Mouse (Mus musculus) regulatory T cell (primary cell): ENCODE results near the gene Tmbim7.

Experiments used
- in situ Hi-C: fragments of 300-600 bp; cut with MboI, MseI; formaldehyde crosslinking; loops from one replicate; pipeline ENCODE4 v1.15.1; 2025; ENCODE audit warnings: high pct_unique_total_duplicates

Gene Tmbim7

DNA sequence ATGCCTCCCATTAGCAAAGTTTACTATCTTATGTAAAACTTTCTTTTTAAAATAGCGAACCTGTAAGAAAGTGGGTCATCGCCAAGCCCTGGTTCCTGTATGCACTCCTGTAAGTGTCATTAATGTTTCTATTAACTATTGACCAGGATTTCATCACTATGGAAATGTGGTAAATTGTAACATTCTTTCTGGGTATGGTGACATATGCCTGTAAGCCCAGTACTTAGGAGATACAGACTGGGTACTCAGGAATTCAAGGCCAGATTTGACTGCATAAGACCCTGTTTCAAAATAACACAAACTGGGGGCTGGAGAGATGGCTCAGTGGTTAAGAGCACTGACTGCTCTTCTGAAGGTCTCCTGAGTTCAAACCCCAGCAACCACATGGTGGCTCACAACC is 14.2 kb downstream of the Tmbim7 start:
- in situ Hi-C loops: no loop called here

DNA sequence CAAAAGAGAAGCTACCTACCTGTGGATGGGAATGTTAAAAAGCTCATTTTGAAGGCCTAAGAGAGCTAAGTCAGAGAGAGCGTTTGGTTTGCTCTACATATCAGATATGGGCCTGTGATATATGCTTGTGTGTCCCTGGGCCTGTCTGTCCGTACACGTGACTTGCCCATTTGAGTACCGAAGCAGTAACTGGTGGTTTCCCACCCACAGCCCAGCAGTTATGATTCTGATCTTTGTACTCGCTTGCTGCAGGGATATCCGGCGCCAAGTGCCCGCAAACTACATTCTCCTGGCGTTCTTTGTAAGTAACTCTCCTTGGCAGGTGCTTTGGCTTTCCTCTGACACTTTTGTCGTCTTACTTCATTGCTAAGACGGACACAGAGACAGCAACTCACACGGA is 15.6 kb downstream of the Tmbim7 start:
- in situ Hi-C loops: no loop called here

DNA sequence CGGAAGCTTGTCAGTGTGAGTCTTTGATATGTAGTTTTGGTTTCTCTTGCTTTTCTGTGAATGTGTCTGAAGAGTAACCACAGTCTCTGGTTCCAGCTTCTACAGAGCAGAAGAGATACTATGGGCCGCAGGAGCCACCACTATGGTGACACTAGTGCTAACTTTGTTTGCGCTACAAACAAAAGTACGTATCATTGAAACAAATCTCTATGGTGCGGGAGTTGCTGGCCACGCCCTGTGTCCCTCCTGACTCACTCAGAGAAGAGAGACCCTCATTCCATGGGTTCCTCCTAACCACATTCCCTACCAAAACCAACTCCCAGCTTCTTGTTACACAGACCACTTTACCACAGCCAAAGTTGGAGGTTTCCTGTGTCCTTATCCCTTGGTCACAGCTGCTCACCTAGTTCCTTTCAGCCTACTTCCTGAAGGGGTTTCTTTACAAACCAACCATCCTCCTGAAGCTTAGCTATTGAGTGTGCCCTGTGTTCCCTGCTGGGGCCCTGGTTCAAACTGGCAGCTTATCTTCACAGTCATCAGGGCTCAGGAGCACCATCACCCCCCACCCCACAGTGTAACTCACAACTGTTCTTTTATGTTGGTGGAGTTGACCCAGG is 19.1 kb downstream of the Tmbim7 start:
- in situ Hi-C loops: no loop called here

DNA sequence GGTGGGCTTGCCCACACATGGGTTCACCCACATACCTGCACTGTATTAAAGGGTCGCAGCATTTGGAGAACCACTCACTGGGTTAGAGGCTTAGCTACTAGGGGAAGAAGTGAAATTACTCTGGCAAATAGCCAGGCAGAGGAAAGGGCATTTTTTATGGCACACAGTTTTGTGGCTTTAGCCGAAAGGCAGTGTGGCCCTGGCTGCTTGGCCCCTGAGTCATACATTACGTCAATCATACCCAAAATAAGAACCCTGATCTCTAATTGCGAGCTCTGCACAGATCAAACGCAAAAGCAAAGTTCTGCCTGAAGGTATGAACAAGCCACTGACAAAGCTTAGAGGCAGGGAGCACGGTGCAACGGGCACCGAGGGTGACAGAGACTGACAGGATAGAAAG is 37.3 kb downstream of the Tmbim7 start:
- in situ Hi-C loops: no loop called here

DNA sequence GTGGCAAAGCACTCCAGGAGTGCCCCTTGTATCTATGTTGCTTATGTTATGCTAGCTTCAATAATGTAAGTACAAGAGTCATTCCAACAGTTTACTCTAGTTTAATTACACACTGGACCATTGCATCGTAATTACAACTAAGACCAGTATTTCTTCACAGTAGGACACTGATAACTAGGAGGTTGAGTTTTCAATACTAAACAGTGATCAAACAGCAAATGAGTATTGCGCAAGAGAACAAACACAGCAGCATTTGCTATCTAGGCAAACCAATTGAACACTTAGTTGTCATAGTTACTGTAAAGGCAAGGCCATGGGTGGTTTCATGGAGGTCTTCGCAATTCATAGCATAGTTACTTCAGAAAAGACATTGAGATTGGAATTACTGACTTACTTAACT is 40.3 kb downstream of the Tmbim7 start:
- in situ Hi-C loops: no loop called here

DNA sequence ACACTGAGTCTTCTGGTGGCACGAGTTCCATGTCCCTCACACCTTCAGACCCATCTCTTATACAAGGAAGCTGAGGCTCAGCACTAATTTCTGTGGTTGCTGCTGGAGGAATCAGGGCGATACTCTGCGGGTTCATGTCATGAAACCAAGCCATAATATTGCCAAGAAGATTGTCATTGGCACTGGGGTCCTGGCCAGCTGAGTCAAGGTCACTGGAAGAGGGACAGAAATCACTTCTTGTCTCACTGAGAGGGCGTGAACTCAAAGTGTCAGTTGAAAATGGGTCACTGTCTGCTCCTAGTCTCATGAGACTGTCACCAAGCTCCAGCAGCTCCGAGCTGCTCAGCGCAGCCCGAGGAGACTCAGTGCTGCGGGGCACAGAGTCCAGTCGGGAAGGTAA is 42.0 kb downstream of the Tmbim7 start:
- in situ Hi-C loops: no loop called here

DNA sequence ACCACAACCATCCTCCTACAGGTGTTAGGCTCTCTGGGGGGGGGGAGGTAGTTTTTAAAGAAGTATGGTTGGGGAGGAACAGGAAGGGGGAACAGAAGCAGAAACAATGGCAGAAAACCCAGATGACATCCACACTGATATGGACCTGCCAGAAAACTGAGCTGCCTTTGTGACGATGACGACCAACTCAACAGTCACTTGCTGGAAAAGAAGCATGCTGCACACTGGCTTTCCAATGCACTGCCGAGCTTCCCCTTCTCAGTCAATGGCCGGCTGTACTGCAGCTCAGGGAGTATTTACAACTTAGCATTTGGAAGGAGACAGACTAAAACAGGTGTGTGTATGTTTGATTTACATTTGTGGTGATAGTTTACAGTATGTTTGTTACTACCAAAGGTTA is 44.2 kb downstream of the Tmbim7 start:
- in situ Hi-C loops: no loop called here

DNA sequence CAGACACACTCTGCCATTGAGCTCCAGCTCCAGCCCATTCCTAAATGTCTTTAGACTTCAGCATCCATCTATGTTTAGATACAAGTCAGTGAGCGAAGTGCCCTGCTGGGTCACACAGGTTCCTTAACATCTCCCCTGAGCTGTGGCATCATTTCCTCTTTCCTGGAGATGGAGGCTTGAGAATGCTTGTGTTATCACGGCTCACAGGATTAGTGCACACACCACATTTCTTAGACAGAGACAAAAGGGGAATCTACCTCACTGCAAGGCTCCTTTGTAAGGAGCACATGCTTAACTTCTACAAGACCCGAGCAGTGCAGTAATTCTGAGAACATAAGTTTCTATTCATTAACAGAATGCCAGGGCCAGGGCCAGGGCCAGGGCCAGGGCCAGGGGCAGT is 45.0 kb downstream of the Tmbim7 start:
- in situ Hi-C loops: no loop called here

DNA sequence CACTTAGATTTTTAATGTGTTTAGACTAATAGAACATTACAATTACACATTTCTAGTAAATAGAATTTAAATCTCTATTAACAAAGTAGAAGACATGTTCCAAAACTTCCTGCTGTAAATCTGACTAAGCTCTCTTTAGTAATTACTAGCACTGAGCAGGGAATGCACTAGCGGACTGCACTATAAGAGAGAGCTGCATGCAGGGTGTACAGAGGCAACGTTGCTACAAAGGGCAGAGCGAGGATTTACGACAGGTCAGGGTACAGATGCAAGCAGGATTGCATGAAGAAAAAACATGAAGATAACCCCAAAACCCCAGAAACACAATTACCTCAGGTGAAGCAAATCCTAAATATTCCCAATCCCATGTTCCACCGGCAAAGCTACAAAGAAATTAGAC is 49.0 kb downstream of the Tmbim7 start:
- in situ Hi-C loops: no loop called here

DNA sequence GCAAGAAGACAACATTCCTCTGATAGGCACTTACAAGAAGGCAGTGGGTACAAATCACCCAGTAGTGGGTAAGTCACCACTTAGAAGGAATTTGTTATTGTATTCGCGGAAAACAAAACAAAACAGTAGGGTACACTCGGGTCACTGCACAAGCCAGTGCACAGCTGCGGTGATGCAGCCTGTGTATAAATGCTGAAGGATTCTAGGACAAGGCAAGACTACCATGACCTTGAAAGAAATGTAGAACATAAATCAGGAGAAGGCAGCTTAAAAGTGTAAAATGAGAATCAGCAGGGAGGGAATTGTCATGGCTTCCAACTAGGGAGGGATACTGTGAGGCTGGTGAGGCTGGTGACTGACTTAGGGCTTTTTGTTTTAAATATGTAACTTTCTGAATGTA is 51.2 kb downstream of the Tmbim7 start:
- in situ Hi-C loops: no loop called here

DNA sequence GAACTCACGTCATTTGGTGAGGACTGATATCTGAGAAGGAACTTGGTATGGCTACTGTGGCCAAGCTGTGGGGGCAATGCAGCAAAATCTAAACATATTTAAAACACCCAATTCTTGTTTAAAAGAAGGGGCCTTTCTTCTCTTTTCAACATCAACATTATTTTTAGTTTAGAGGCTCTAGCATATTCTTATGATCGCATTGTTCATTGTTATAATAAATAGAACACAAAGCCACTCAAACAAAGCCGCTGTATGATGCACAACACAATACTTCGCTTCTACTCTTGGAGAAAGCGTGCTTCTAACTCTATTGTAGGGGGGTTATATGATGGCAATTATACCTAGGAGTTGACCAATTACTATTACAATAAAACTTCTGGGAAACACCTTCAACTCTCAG is 64.8 kb downstream of the Tmbim7 start:
- in situ Hi-C loops: no loop called here

DNA sequence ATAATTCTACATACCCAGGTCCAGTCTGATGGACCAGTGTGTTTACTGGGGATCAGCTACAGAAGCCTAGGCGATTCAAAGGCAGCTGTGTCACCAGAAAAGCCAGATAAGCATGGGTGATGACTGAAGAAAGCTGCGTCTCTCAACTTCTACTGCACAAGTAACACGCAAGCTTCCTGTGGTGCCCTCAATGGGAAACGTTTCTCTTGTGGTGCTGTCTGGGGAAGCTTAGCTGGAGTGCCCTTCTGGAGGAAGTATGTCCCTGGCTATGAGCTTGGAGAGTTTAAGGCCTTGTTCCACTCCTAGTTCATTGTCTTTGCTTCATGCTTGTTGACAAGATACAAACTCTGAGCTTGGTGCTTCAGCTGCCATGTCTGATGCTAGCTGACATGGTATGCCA is 68.4 kb downstream of the Tmbim7 start:
- in situ Hi-C loops: no loop called here

DNA sequence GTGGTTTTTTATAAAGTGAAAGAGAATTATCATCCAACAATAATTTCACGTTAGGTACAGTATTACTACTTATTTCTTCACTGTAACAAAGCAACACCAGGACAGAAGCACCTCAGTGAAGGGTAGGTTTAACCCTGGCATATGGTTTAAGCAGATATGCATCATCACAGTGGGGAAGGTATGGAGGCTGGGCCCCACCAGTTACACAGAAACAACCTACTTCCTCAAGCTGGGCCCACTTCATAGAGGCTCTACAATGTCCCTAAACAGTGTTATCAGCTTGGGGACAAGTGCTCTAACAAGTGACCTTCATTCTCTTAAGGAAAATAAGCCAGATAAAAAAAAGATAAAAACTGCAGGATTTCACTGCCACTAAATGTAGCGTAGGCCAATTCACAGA is 71.9 kb downstream of the Tmbim7 start:
- in situ Hi-C loops: no loop called here

DNA sequence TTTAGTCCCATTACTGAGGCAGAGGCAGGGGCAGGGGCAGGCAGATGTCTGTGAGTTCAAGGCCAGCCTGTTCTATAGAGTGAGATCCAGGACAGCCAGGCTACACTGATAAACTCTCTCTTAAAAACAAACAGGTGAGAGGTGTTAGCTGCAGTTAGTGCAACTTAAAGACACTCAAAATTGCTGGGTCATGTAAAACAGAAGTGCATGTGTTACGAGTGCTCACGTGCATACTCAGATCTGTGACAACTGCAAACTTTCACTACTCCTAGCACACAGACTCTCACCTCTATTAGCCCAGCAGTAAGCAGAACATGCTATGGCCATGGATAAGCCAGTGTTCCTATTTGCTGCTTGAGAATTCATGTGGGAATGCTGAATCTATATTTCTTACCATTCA is 72.4 kb downstream of the Tmbim7 start:
- in situ Hi-C loops: no loop called here

DNA sequence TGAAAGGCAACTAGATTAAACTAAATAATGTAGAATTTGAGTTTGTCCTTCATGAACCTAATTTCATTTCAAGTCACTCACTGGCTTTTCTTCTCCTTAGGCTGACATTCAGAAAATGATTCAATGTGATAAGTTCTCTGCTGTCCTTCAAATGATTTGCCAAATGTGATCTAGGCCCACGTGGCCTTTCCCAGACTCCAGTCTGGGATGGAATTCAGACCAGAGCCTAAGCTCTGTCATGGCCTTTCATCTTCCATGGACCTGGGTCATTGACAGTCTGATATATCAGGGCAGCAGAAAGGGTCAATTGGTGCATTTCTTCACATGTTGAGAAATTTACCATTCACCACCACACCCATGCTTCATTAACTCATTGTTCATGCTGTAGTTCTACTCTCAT is 74.5 kb downstream of the Tmbim7 start:
- in situ Hi-C loops: no loop called here

DNA sequence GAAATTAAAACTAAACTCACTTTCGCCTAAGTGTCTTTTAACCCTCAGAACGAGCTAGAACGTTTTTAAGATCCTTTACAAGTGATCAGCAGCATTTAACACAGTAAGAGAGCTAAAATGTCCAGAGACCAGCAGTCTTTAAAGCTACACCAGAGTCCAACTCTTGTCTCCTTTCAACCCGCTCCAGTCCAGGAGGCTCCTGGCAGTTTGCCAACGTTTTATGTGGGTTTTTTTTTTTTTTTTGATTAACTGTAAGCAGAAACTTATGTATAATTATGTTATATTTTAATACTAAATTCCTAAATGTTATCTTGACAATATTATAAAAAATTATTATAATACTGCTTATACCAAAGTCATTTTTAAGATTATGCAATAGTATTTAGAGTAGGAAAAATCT is 77.8 kb downstream of the Tmbim7 start:
- in situ Hi-C loops: no loop called here
